Mouse (Mus musculus) MEL-GATA-1-ER (cell line): ENCODE measurements around the gene AC131692.1.
"Not testable (repeated sequence)": the region's sequence is repeated elsewhere in the genome, so short reads cannot be mapped to it uniquely, and the experiment has no call there.

Experiments
- DNase-seq: peaks from one replicate; pipeline ENCODE4 v3.0.0-alpha.2; 2012; ENCODE audit warnings: low read depth; ENCODE audit errors: extremely low read depth

Gene AC131692.1

GRCm38 (mm10) chr19:6117346-6117985 lies 23.2 kb downstream of the AC131692.1 start:
- peak; percentile 35 for DNase-seq

- DNase-seq = peak; percentile 94
These were observed 23.9 kb downstream of the AC131692.1 start, which contains the start of gene Sac3d1 for GRCm38 (mm10) chr19:6117986-6118676. TSS of gene Sac3d1 (minus strand) at chr19:6118650.

- DNase-seq = no peak
These were observed 24.5 kb downstream of the AC131692.1 start for GRCm38 (mm10) chr19:6118677-6119185.

GRCm38 (mm10) chr19:6121761-6122160 lies 27.5 kb downstream of the AC131692.1 start:
- no peak for DNase-seq

- no peak for DNase-seq
These were observed 29.1 kb downstream of the AC131692.1 start for GRCm38 (mm10) chr19:6123330-6123729.

GRCm38 (mm10) chr19:6124898-6125297 lies 30.7 kb downstream of the AC131692.1 start:
- no peak for DNase-seq

GRCm38 (mm10) chr19:6126289-6126688 lies 32.1 kb downstream of the AC131692.1 start:
- DNase-seq = peak; percentile 62

- no peak for DNase-seq
These were observed 32.8 kb downstream of the AC131692.1 start for GRCm38 (mm10) chr19:6126789-6127580.

- peak; percentile 96 for DNase-seq
These were observed 33.6 kb downstream of the AC131692.1 start, which contains the start of gene Snx15 for GRCm38 (mm10) chr19:6127760-6128341. TSS of gene Snx15 (minus strand) at chr19:6128304.

- DNase-seq = not testable (repeated sequence)
These were observed 36.4 kb downstream of the AC131692.1 start for GRCm38 (mm10) chr19:6130414-6131128.

- DNase-seq = peak; percentile 27
These were observed 38.1 kb downstream of the AC131692.1 start for GRCm38 (mm10) chr19:6132171-6132827.

GRCm38 (mm10) chr19:6133197-6133596 lies 39.0 kb downstream of the AC131692.1 start:
- DNase-seq = not testable (repeated sequence)

- no peak for DNase-seq
These were observed 42.2 kb downstream of the AC131692.1 start for GRCm38 (mm10) chr19:6136397-6136796.

GRCm38 (mm10) chr19:6139701-6140100 lies 45.5 kb downstream of the AC131692.1 start:
- no peak for DNase-seq

- no peak for DNase-seq
These were observed 46.1 kb downstream of the AC131692.1 start for GRCm38 (mm10) chr19:6140374-6140677.

GRCm38 (mm10) chr19:6140678-6141393 lies 46.6 kb downstream of the AC131692.1 start, which contains the start of gene Batf2:
TSS of gene Batf2 (plus strand) at chr19:6140983.
- DNase-seq = peak; percentile 89

- peak; percentile 87 for DNase-seq
These were observed 47.2 kb downstream of the AC131692.1 start, which contains the start of gene Arl2 for GRCm38 (mm10) chr19:6141394-6141749. TSS of gene Arl2 (minus strand) at chr19:6141548.

GRCm38 (mm10) chr19:6144842-6145241 lies 50.6 kb downstream of the AC131692.1 start:
- no peak for DNase-seq
